Mouse (Mus musculus): ENCODE data around the gene F3.

- no peak for TF ChIP-seq TCF12 (IDR thresholded peaks at IDR 0.05; ENCODE audit: low read depth, low read length)
- no peak for TF ChIP-seq CTCF (IDR thresholded peaks at IDR 0.05 in 2 of 3, conservative IDR thresholded peaks at IDR 0.05 in 1 of 3; ENCODE audit: control insufficient read depth in 1 of 3, insufficient read depth in 1 of 3, low read depth in 2 of 3, low read length in 3 of 3, poor library complexity in 1 of 3, severe bottlenecking in 1 of 3)
- TF ChIP-seq POLR2A (IDR thresholded peaks at IDR 0.05; ENCODE audit: control insufficient read depth in 1 of 2, insufficient read depth in 1 of 2, low read depth in 1 of 2, low read length in 2 of 2, poor library complexity in 1 of 2) = no peak
- no peak for TF ChIP-seq HCFC1 (IDR thresholded peaks at IDR 0.05; ENCODE audit: low read depth, low read length)
- no peak for TF ChIP-seq SMC3 (IDR thresholded peaks at IDR 0.05; ENCODE audit: low read depth, low read length)
- no peak for TF ChIP-seq ETS1 (IDR thresholded peaks at IDR 0.05; ENCODE audit: low read depth, low read length)
- no peak for TF ChIP-seq MAZ (IDR thresholded peaks at IDR 0.05; ENCODE audit: low read depth, low read length)
- TF ChIP-seq CHD2 (IDR thresholded peaks at IDR 0.05; ENCODE audit: low read length) = no peak
- no peak for TF ChIP-seq ZNF384 (IDR thresholded peaks at IDR 0.05; ENCODE audit: low read depth, low read length)
Measured at GRCm38 (mm10) chr3:121699849-121700248, 23.5 kb upstream of the F3 start.

All from MEL (cell line).